Mouse (Mus musculus): Measurements from ENCODE around the gene Olfr901. TPM values are rescaled to one million over a fixed set of nuclear protein-coding genes. Genes with fewer than 3 reads are reported as not detected.

The Olfr901 gene
- polyA plus RNA-seq (2014; fragmentation: Illumina TruSeq; extraction: RNeasy Lipid Tissue Mini Kit (QIAGEN cat#74804); ENCODE audit: insufficient read depth, low read depth, low replicate concordance) = not detected

DNA sequence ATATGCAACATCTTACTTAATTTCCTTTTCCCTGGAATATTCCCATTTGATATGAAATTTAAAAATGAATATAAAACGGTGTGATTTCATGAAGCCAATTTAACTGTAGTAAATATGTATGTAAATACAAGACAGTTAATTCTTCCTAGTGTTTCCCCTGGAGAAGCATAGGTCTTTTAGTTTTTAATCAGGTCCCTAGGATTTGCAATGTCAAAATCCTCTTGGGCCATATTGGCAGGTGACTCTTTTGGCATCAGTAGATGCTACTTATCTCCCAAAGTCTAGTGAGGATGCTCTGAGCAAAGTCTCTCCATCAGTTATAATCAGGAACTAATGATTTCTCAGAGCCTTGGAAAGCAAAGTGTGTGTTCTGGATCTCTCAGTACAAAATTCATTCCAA lies at the start of gene Olfr901:
TSS of gene Olfr901 (plus strand) at position 301 of the 400 bp plus-strand sequence.

DNA sequence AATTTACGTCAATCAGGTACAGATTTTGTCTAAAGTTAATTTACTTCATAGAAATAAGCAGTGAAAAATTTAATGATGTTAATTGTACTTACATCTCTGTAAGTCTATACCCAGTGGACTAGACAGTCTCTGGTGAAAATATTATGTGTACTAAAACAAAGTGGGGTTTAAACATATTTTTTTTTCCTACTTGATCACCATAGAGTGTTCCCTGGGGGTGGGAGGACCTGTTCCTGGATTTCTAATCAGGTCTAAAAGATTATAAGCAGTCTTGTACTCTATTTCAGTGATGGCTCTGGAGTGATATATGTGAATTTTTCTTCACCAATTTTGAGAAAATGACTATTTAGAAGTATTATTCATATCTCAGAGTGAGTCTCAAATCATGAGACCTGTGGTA lies 27.9 kb upstream of the Olfr901 start, which contains the start of gene Olfr147:
TSS of gene Olfr147 (plus strand) at position 301 of the 400 bp plus-strand sequence.

DNA sequence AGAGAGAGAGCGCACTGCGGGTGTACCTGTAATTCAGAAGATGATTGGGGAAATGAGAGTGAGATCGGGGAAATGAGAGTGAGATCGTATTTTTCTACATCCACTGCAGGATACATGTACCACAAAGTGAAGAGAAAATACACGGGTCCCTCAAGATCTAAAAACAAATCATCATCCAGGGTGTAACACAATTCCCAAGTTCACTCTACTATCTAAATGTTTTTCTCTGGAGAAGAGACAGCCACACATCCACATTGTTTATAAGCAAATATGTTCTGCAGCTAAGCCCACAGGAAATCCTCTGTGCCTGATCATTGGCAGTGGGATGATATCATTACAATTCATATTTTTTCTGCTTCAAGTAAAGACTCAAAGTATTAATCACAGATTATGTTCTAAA lies 18.1 kb downstream of the Olfr901 start, which contains the start of gene Olfr902:
TSS of gene Olfr902 (plus strand) at position 301 of the 400 bp plus-strand sequence.

DNA sequence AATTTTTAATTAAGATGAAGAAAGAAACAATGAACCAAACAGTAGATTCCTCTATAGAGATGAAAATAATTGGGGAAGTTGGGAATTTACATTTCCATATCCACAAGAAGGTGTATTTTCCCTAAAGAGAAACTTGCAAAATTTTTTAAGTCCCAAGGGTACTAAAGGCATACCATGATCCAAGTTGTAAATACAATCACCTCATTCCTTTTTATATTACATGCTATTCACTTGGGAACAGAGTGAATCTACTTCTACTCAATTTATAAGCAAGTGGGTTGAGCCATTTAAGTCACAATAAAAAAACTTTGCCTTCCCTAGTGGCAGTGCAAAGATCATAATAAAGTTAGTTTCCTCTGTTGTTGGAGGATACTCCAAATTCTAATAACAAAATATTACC lies 33.6 kb downstream of the Olfr901 start, which contains the start of gene Olfr904:
TSS of gene Olfr904 (plus strand) at position 301 of the 400 bp plus-strand sequence.

DNA sequence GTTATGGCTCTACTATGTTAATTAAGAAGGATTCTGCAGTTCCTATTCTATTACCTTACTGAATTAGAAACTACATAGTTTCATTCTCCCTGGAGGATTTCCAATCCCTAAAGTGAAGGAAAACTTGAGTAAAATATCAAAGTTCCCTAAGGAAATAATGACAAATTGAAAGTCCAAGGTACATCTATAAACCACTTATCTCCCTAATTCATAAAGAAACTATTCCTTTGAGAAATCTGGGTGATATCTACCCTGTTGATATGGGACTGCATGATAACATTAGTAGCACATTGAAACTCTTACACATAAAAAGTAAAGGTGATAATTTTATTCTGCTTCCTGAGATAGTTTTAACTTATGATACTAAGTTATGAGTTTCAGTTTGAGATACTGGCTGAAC lies 41.6 kb downstream of the Olfr901 start, which contains the start of gene Olfr905:
TSS of gene Olfr905 (plus strand) at position 301 of the 400 bp plus-strand sequence.

Other genes with a start within 250 kb of the Olfr901 start
- gene Olfr891, start 248.6 kb upstream of the Olfr901 start, polyA plus RNA-seq (2014; fragmentation: Illumina TruSeq; extraction: RNeasy Lipid Tissue Mini Kit (QIAGEN cat#74804); ENCODE audit: insufficient read depth, low read depth, low replicate concordance) = not detected
- not detected for gene Olfr893, start 221.1 kb upstream of the Olfr901 start, polyA plus RNA-seq (2014; fragmentation: Illumina TruSeq; extraction: RNeasy Lipid Tissue Mini Kit (QIAGEN cat#74804); ENCODE audit: insufficient read depth, low read depth, low replicate concordance)
- not detected for gene Olfr894, start 211.4 kb upstream of the Olfr901 start, polyA plus RNA-seq (2014; fragmentation: Illumina TruSeq; extraction: RNeasy Lipid Tissue Mini Kit (QIAGEN cat#74804); ENCODE audit: insufficient read depth, low read depth, low replicate concordance)
- not detected for gene Olfr143, start 176.7 kb upstream of the Olfr901 start, polyA plus RNA-seq (2014; fragmentation: Illumina TruSeq; extraction: RNeasy Lipid Tissue Mini Kit (QIAGEN cat#74804); ENCODE audit: insufficient read depth, low read depth, low replicate concordance)
- not detected for gene Olfr895, start 161.6 kb upstream of the Olfr901 start, polyA plus RNA-seq (2014; fragmentation: Illumina TruSeq; extraction: RNeasy Lipid Tissue Mini Kit (QIAGEN cat#74804); ENCODE audit: insufficient read depth, low read depth, low replicate concordance)
- gene Olfr896-ps1, start 138.3 kb upstream of the Olfr901 start, polyA plus RNA-seq (2014; fragmentation: Illumina TruSeq; extraction: RNeasy Lipid Tissue Mini Kit (QIAGEN cat#74804); ENCODE audit: insufficient read depth, low read depth, low replicate concordance) = not detected
- gene Olfr25, start 100.4 kb upstream of the Olfr901 start, polyA plus RNA-seq (2014; fragmentation: Illumina TruSeq; extraction: RNeasy Lipid Tissue Mini Kit (QIAGEN cat#74804); ENCODE audit: insufficient read depth, low read depth, low replicate concordance) = not detected
- gene Olfr898, start 81.0 kb upstream of the Olfr901 start, polyA plus RNA-seq (2014; fragmentation: Illumina TruSeq; extraction: RNeasy Lipid Tissue Mini Kit (QIAGEN cat#74804); ENCODE audit: insufficient read depth, low read depth, low replicate concordance) = not detected
- gene Olfr250, start 62.6 kb upstream of the Olfr901 start, polyA plus RNA-seq (2014; fragmentation: Illumina TruSeq; extraction: RNeasy Lipid Tissue Mini Kit (QIAGEN cat#74804); ENCODE audit: insufficient read depth, low read depth, low replicate concordance) = not detected
- gene Olfr251, start 52.4 kb upstream of the Olfr901 start, polyA plus RNA-seq (2014; fragmentation: Illumina TruSeq; extraction: RNeasy Lipid Tissue Mini Kit (QIAGEN cat#74804); ENCODE audit: insufficient read depth, low read depth, low replicate concordance) = not detected
- not detected for gene Olfr147, start 27.8 kb upstream of the Olfr901 start, polyA plus RNA-seq (2014; fragmentation: Illumina TruSeq; extraction: RNeasy Lipid Tissue Mini Kit (QIAGEN cat#74804); ENCODE audit: insufficient read depth, low read depth, low replicate concordance)
- gene Olfr902, start 18.2 kb downstream of the Olfr901 start, polyA plus RNA-seq (2014; fragmentation: Illumina TruSeq; extraction: RNeasy Lipid Tissue Mini Kit (QIAGEN cat#74804); ENCODE audit: insufficient read depth, low read depth, low replicate concordance) = not detected
- gene Olfr904, start 33.7 kb downstream of the Olfr901 start, polyA plus RNA-seq (2014; fragmentation: Illumina TruSeq; extraction: RNeasy Lipid Tissue Mini Kit (QIAGEN cat#74804); ENCODE audit: insufficient read depth, low read depth, low replicate concordance) = not detected
- gene Olfr905, start 41.7 kb downstream of the Olfr901 start, polyA plus RNA-seq (2014; fragmentation: Illumina TruSeq; extraction: RNeasy Lipid Tissue Mini Kit (QIAGEN cat#74804); ENCODE audit: insufficient read depth, low read depth, low replicate concordance) = not detected
- gene Olfr906, start 57.6 kb downstream of the Olfr901 start, polyA plus RNA-seq (2014; fragmentation: Illumina TruSeq; extraction: RNeasy Lipid Tissue Mini Kit (QIAGEN cat#74804); ENCODE audit: insufficient read depth, low read depth, low replicate concordance) = not detected
- not detected for gene Olfr907, start 66.3 kb downstream of the Olfr901 start, polyA plus RNA-seq (2014; fragmentation: Illumina TruSeq; extraction: RNeasy Lipid Tissue Mini Kit (QIAGEN cat#74804); ENCODE audit: insufficient read depth, low read depth, low replicate concordance)
- gene Olfr911-ps1, start 92.1 kb downstream of the Olfr901 start, polyA plus RNA-seq (2014; fragmentation: Illumina TruSeq; extraction: RNeasy Lipid Tissue Mini Kit (QIAGEN cat#74804); ENCODE audit: insufficient read depth, low read depth, low replicate concordance) = not detected
- not detected for gene Olfr910, start 108.4 kb downstream of the Olfr901 start, polyA plus RNA-seq (2014; fragmentation: Illumina TruSeq; extraction: RNeasy Lipid Tissue Mini Kit (QIAGEN cat#74804); ENCODE audit: insufficient read depth, low read depth, low replicate concordance)
- not detected for gene Olfr912, start 150.7 kb downstream of the Olfr901 start, polyA plus RNA-seq (2014; fragmentation: Illumina TruSeq; extraction: RNeasy Lipid Tissue Mini Kit (QIAGEN cat#74804); ENCODE audit: insufficient read depth, low read depth, low replicate concordance)
- gene Olfr913, start 163.3 kb downstream of the Olfr901 start, polyA plus RNA-seq (2014; fragmentation: Illumina TruSeq; extraction: RNeasy Lipid Tissue Mini Kit (QIAGEN cat#74804); ENCODE audit: insufficient read depth, low read depth, low replicate concordance) = not detected
- gene Olfr914, start 175.6 kb downstream of the Olfr901 start, polyA plus RNA-seq (2014; fragmentation: Illumina TruSeq; extraction: RNeasy Lipid Tissue Mini Kit (QIAGEN cat#74804); ENCODE audit: insufficient read depth, low read depth, low replicate concordance) = not detected
- gene Olfr916, start 230.4 kb downstream of the Olfr901 start, polyA plus RNA-seq (2014; fragmentation: Illumina TruSeq; extraction: RNeasy Lipid Tissue Mini Kit (QIAGEN cat#74804); ENCODE audit: insufficient read depth, low read depth, low replicate concordance) = not detected
- gene Olfr917, start 236.4 kb downstream of the Olfr901 start, polyA plus RNA-seq (2014; fragmentation: Illumina TruSeq; extraction: RNeasy Lipid Tissue Mini Kit (QIAGEN cat#74804); ENCODE audit: insufficient read depth, low read depth, low replicate concordance) = not detected
- not detected for gene Olfr918, start 245.1 kb downstream of the Olfr901 start, polyA plus RNA-seq (2014; fragmentation: Illumina TruSeq; extraction: RNeasy Lipid Tissue Mini Kit (QIAGEN cat#74804); ENCODE audit: insufficient read depth, low read depth, low replicate concordance)